Mouse (Mus musculus) c-Kit-positive CD71-positive TER-119-positive erythroid progenitor cells, embryonic 14.5 days (primary cell): ENCODE results near the gene Jarid2.

Source experiments
- DNase-seq: peaks from one replicate; pipeline ENCODE4 v3.0.0-alpha.2; 2013; ENCODE audit warnings: low spot score

Jarid2 gene

GRCm38 (mm10) chr13:44781126-44781525, 51.9 kb downstream of the Jarid2 start:
- DNase-seq, result no peak

GRCm38 (mm10) chr13:44784551-44784950, 55.3 kb downstream of the Jarid2 start:
- DNase-seq, result no peak

- no peak for DNase-seq
Observed at GRCm38 (mm10) chr13:44786291-44786690, 57.0 kb downstream of the Jarid2 start.

DNA sequence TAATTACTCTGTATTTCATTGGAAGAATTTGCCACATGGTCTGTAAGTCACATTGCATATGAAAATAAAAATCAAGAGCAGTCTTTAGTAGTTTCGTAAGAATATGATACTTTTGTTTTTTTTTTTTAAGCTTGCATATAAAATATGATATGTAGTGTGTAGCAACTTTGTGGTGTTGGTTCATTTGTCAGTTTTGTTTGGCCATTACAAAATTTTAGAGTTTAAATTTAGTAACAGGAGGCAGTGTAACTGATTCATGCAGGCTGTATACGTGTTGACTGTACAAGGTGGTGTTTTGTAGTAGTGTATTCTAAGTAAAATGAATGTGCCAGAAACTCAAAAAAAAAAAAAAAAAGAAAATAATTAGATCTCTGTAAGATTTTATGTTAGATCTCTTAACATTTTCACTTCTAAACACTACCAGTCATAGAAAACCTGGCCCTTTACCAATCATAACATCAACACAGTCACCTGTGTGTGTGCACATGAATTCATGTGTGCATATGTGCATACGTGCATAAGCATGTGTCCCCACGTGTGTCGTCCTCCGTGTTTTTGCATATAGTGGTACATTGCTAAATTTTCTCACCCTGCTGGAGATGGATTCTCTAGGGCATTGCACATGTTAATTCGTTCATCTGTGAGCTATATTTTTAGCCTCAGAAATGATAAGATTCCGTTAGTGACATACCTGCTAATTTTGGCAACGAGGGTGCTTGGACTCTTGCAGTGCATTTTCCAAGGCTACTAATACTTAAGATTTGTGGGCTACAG, 59.3 kb downstream of the Jarid2 start:
- DNase-seq, result no peak

GRCm38 (mm10) chr13:44789982-44790381, 60.7 kb downstream of the Jarid2 start:
- DNase-seq, result no peak

- no peak for DNase-seq
Observed at GRCm38 (mm10) chr13:44792361-44792892, 63.2 kb downstream of the Jarid2 start.

- no peak for DNase-seq
Observed at GRCm38 (mm10) chr13:44795891-44796290, 66.6 kb downstream of the Jarid2 start.

DNA sequence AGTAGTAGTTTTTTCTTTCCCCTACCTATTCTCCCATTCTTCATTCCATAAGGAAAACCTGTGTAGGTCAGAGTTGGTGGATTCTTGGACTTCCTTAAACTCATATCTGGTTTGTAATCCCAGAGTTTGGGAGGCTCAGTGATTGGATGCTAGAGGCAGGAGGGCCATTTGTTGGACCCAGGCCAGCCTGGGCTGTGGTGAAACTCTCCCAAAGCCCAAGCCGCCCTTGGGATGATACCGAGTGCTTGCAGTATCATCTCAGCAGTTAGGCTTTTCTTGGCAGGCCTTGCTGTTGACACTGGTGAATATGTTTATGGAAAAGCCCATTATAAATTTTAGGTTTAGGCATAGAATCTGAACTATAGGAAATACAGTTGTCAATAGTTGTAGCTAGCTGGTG, 67.5 kb downstream of the Jarid2 start:
- DNase-seq, result no peak

DNA sequence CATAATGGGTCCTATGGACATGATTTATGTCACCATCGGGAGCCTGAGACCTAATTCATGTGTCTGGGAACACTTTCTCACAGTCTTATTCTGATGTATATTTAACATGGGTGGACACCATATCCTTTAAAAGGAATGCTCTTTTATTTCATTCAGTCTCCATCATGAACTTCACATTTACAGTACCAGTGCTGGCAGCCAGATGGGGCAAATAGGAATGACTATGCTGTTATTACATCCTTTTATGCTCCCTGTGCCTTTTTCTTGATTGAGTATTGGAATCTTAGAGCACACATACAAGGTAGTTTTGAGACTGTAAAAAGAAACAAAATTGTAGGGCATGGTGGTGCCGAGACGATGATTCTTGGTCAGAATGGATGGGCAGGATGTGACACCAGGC, 69.0 kb downstream of the Jarid2 start:
- DNase-seq, result no peak

- no peak for DNase-seq
Observed at GRCm38 (mm10) chr13:44799166-44799565, 69.9 kb downstream of the Jarid2 start.

GRCm38 (mm10) chr13:44800059-44800458, 70.8 kb downstream of the Jarid2 start:
- no peak for DNase-seq

DNA sequence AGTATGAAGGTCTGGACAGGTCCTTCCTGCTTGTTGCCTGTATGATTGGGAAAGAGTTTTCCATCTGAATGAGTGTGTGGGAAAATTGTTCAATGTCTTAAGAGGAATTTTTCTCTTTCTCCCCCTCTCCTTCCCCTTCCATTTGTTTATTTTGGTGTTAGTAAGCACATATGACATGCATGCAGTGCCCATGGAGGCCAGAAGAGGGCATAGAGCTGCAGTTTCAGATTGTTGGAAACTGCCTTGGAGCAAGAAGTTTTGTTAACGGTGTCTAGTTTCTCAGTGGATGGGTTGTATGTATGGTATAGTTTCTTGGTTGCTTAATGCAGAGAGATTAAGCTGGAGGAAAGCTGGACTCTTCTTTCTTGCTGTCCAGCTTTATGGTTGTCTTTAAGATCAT, 75.6 kb downstream of the Jarid2 start:
- peak; percentile 27 for DNase-seq

DNA sequence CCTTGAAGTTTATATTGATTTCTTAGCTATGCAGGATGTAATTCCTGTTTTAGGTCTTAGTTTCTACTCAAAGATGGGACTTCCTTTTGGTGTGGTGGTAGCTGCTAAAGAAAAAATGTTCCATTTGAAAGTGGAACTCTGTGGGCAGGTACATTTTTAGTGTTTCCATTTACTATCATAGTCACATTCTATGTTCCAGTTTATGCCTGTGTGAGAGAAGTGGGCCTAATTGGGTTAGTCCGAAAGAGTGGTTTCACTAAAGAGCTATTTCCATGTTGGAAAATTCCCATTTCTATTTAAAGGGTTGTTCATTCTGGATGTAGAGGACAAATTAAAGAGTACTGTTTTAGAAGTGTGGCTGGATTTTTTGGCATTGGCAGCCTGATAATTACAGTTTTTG, 79.0 kb downstream of the Jarid2 start:
- DNase-seq, result no peak

DNA sequence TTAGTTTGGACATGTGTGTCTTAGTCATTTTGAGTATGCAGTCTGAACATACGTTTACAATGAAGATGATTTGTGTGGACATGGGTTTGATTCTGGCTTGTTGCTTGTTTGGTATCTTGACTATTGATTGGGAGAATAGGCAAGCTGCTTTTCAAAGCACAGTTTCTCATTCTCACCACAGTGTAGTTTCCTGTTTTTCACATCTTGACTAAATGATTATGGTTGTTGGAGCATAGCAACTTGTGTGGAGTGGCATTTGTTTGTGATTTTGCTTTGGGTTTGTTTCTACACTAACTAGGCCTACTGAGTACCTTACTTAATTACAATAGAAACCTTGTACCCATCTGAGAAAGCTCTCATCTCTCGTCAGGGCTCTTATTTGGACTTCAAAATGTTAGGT, 81.7 kb downstream of the Jarid2 start:
- DNase-seq, result no peak

GRCm38 (mm10) chr13:44811601-44812000, 82.3 kb downstream of the Jarid2 start:
- DNase-seq, result no peak

DNA sequence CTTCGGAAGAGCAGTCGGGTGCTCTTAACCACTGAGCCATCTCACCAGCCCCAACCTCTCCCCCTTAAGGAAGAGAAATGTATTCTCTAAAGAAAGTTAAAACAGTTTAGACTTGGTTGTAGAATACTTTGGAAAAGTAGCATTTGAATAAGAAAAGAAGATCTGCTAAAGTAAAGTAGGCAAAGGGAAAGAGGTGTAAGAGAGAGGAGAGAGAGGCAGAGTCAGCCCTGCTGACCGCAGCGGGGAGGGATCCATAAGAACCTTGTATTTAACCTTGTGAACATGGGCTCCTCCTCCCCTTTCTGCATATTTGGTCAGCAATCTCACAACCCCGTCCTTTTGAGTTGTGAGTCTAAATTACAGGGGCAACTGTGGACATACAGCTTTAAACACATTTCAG, 83.1 kb downstream of the Jarid2 start:
- DNase-seq, result no peak

DNA sequence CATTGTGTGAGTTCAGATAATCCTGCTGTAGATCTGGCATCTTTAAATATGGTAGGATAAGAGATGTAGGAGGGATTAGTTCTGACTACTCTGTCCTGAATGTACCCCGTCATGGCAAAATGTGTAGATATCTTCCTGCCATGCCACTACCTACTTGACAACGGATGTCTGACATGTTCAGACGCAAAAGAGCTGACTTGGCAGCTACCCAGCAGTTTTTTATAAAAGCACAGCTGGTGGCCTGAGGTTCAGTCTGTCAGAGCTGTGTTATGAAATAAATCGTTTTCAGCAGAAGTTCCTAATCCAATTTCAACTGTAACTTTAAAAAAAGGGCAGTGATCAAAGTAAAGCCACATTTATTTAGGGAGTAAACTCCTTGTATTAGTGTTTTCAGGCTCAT, 90.1 kb downstream of the Jarid2 start:
- DNase-seq, result no peak

DNA sequence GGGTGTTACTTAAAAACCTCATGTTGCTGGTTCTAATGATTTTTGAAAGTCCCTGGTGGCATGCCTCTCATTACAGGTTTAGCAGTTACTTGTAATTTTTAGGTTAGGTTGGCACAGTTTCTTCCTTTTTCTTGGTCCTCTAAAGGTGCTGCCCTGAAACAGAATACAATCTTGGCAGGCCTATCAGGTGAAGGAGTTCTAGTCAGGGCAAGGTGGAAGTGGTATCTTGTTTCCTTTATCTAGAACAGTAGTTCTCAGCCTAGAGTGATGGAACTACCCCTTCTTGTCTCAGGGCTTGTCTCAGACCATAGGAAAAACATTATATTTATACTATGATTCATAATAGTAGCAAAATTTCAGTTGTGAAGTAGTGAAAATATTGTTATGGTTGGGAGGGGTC, 93.3 kb downstream of the Jarid2 start:
- no peak for DNase-seq

GRCm38 (mm10) chr13:44828903-44829302, 99.6 kb downstream of the Jarid2 start:
- no peak for DNase-seq

GRCm38 (mm10) chr13:44832104-44832503, 102.8 kb downstream of the Jarid2 start:
- DNase-seq, result no peak

DNA sequence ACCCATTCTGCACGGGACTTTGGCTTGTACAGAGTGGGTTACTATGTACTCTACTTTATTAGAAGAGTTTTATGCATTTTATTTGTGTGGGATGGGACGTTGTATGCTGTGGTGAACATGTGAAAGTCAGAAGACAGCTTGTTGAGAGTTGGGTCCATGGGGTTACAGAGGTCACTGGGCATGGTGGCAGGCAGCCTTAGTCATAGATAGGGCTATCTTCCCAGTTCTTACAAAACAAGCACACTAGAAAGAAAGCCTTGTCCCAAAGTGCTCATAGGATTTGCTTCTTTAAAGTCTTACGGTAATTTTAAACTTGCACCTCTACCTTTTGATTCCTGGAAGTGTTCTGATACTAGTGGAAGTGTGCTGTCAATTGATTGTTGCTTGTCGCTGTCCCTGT, 103.6 kb downstream of the Jarid2 start:
- DNase-seq, result no peak

- no peak for DNase-seq
Observed at GRCm38 (mm10) chr13:44833353-44833752, 104.1 kb downstream of the Jarid2 start.

- DNase-seq, result no peak
Observed at GRCm38 (mm10) chr13:44837445-44837844, 108.2 kb downstream of the Jarid2 start.
